Mouse (Mus musculus) testis, postnatal 14 days (tissue): ENCODE measurements around the gene Notch1.

Experiments used
- DNase-seq: peaks from one replicate; pipeline ENCODE4 v3.0.0; 2021; ENCODE audit warnings: low spot score

Notch1 gene

GRCm38 (mm10) chr2:26446671-26447070 is 69.8 kb downstream of the Notch1 start:
- no peak for DNase-seq

DNA sequence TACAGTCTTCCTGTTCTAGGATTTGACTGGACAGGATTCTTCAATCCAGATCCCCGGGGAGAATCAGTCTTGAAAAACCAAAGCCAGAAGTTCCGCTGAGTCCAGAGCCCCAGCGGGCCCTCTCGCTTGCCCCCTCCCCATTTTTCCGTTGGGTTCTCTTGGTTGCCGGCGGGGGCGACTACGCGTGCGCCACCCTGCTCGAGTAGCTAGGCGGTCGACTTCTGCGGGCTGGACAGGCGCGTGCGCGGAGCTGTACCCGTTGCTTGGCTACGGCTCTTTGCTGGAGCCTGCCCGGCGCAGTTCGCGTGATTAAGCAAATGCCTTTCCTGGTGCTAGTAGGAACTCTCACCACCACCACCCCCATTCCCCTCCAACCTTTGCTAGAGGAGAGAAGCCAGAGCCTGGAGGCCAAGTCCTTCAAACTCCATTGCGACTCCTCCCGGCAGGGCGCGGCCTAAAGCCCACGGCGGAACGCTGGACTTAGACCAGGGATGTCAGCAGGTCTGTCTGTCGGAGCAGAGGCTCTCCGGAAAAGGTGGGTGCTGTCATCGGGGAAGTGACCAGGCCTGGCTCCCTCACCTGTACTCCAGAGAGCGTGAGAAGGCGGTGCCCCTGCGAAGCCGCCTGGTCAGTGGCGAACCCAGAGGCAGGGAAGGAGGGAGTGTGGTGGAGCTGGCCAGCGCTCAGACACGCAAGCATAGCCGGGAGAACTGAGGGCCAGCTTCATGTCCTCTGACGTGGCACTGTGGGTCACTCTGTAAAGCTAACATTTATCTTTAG is 70.6 kb downstream of the Notch1 start:
- DNase-seq, result peak; percentile 95

- DNase-seq, result peak; percentile 100
These were observed 71.4 kb downstream of the Notch1 start, which contains the start of gene Sec16a for GRCm38 (mm10) chr2:26444946-26445665. Gene Sec16a (minus strand): TSS chr2:26445216.

- no peak for DNase-seq
These were observed 72.1 kb downstream of the Notch1 start for GRCm38 (mm10) chr2:26444368-26444767.

DNA sequence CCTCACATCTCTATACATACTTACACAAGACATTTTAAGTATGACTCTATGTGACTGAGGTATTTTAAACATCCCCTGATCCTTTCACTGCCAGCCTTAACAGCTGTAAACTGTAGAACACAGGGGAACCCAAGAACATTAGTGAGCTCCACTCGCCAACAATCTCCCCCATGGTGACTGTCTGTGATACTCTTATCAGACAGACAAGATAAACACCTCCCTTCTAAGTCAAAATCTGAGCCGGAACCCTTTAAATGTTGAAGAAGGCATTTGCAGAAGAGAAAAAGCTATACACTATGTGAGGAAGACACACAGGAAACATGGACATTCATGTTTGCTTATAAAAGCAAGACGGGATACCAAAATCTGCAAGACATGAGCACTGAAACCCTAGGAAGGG is 72.6 kb downstream of the Notch1 start:
- no peak for DNase-seq

- DNase-seq, result no peak
These were observed 73.6 kb downstream of the Notch1 start for GRCm38 (mm10) chr2:26442843-26443242.

DNA sequence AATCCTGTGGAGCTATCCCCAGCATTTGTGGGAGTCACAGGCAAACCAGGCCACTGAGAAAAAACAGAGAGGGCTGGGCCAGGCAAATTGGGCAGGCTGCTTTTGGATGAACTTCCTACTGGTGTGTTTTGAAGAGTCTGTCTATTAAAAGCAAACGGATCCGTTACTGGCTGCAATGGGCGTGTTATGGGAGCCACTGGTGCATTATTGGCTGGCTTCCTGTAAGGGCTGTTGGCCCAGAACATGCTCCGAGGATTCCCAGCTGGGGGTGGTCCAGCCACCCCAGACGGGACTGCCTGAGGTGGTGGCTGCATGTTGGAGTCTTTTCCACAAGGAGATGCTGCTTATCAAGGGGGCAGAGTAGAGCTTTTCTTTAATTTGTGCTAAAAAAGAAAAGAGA is 74.8 kb downstream of the Notch1 start:
- DNase-seq, result no peak

DNA sequence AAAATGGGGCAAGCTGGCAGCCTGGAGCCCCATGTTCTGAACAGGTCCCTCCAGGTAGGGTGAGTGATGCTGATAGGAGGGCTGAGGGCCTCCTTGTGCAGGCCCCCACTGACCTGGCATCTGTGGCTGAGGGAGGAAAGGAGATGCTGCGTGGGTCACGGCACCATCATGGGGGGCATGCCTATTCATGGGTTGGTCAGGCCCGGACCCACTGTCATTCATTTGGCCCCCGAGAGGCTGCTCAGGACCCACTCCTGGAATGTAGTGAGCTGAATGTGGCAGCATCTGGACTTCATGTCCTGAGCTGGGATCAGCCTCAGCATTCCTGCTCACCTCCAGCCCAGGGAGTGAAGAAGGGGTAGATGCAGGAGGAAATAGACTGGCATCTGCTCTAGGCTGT is 75.2 kb downstream of the Notch1 start:
- DNase-seq, result no peak

- DNase-seq, result no peak
These were observed 76.8 kb downstream of the Notch1 start for GRCm38 (mm10) chr2:26439671-26440070.

DNA sequence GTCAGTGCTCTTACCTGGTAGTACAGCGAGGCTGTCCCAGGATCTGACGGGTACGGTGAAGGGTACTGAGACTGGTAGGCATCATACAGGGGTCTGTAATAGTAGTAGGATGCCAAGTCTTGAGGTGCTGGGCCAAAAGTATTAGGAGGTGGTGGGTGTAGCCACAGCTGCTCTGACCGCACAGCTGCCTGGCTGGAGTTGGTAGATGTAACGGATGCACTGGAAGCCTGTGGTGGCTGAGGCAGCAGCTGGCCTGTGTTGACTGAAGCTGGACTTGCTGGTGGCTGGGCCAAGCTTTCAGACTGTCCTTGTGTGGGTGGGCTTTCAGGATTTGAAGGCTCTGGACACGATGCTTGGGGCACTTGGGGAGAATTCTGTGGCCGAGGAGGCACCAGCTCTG is 78.1 kb downstream of the Notch1 start:
- no peak for DNase-seq

DNA sequence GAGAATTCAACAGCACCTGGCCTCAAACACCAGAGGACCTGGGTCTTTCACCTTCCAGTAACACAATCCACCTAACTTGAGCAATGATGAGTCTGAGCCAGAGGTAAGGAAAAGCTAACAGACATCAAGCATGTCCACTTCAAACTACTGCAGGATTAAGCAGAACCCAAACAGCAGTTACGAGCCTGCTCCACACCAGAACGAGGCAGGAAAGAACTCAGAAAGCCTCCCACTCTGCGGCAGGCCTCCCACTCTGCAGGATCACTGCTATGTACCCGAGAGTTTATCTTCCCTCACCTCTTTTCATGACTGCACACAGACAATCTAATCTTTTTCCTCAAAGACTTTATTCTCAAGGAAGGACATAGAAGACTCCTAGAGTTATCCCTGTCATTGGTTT is 79.2 kb downstream of the Notch1 start:
- DNase-seq, result no peak

DNA sequence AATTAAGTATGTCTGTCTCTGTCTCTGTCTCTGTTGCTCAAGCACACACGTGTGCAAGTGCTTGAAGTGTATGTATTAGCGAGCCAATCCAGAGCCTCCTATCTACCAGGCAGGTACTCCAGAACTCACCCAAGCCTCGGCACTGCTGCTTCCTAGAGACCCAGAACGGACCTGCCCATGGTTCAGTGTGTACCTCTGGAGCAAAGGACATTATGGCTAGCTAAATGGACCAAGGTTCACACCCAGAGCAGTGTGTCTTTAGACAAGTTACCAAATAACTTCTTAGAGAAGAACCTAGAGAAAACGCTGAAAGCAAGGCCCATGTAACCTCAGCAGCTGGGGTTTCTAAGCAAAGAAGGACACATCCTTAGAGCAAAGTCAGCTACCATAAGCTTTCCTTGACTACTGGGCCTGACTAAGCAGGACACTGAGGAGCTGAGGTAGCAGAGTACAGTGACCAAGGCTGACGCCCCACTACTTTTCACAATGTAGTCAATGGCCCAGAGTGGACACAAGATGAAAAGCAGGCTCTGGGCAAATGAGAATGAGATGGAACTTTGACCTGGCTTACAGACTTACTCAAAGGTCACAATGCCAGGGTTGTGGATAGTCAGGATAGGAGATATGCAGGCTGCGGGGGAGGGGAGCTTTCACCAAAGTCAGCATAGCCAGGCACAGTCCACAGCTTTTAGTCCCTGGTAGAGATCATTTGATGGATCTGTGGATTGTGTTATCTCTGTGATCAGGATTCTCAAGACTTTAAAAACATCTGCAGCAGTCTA is 81.5 kb downstream of the Notch1 start:
- no peak for DNase-seq

GRCm38 (mm10) chr2:26429851-26430250 is 86.6 kb downstream of the Notch1 start:
- no peak for DNase-seq

GRCm38 (mm10) chr2:26424541-26424940 is 91.9 kb downstream of the Notch1 start:
- DNase-seq, result no peak

DNA sequence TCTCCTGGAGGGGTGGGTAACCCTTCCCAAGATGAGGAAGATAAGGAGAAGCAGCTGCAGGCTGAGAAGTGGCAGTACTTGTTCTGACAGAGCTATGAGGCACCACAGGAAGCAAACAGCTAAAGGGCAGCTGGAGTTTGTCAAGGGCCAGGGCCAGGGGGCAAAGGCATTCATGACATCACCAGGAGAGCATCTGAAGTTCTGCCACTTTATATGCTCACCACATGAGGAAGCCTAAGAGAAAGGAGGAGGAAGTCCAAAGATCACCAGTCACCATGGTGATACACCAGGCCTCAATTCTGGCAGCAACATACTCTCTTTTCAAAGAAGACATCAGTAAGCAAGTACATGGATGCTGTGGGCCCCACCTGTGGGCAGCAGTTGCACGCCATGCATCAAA is 93.4 kb downstream of the Notch1 start:
- no peak for DNase-seq

DNA sequence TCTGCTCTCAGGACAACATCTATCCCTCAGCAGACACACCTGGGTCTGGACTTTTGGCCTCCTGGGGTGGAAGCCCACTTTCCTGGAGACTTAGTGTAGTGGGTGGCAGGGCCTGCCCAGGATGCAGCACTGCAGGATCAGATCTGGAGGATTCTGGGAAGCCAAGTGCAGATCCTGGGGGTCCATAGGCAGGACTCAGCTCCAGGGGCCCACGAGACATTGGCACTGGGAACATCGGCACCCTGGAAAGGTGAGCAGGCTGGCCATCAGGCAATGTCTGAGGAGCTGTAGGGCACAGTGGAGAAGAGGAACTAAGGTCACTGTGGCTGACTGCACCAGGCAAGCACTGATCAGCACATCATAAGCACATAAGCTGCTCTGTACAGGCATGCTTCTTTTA is 94.5 kb downstream of the Notch1 start:
- no peak for DNase-seq

- no peak for DNase-seq
These were observed 98.3 kb downstream of the Notch1 start for GRCm38 (mm10) chr2:26418120-26418519.

DNA sequence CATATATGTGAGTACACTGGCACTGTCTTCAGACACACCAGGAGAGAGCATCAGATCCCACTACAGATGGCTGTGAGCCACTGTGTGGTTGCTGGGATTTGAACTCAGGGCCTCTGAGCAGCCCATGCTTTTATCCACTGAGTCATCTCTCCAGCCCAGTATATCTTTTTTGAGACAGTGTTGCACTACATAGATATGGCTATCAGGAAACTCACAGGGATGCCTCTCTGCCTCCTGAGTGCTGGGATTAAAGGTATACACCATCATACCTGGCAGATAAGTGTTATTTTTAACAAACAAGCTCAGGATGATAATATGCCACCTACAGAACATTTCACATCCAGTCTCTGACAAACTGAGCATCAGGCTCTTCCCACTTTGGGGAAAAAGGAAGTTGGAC is 99.4 kb downstream of the Notch1 start:
- no peak for DNase-seq

- DNase-seq, result no peak
These were observed 105.5 kb downstream of the Notch1 start for GRCm38 (mm10) chr2:26410931-26411411.

GRCm38 (mm10) chr2:26410091-26410490 is 106.4 kb downstream of the Notch1 start:
- DNase-seq, result no peak

DNA sequence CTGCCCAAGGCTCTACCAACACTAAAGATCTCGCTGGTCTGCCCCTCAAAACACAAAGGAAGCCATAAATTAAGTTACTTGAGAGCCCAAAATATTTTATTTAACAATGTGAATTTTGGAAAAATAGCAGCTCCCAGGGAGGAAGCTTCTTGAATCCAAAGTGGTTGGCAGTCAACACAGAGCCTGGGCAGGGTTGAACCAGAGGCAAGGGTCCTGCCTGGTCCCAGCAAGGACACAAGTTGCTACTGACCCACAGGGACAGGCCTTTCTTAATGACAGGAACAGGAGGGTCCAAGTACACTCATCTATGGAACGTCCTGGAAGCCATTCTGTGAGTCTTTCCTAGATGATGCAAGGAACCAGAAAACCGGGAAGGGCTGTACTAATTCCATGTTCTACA is 107.1 kb downstream of the Notch1 start:
- DNase-seq, result no peak

DNA sequence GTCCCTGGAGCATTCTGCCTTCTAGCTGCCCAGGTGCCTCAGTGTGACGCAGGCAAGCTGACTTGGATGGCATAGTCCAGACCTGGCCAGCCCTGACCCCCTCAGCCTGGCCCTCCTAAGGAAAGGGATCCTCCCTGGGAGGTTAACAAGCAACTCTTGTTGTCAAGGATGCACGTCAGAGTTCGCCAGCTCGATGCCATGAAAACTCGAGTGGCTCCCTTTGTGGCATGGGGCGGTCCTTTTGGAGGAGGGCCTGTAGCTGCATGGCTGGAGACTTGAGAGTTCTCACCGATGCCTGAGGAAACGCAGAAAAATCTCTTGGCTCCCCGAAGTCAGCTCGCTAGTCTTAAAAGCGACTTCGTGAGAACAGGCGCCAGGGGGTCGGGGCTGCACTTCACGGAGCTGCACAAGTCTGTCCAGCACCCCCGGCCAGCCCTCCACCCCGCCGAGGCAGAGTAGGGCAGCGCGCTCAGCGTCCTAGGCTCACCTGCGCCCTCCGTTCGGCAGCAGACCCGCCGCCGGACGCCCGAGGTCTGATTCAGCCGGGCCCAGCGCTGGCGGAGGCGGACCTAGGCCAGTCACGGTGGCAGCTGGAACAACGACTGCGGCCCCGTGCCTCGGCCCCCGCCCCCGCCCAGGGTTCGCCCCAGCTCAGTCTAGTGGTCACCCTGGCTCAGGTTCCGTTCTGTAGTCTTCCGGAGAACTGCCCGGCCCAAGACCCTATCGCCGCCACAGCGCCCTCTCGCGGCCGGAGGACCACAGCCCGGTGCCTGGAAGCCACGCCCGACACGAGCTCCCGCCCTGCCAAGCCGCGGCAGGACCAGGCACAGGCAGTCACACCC is 107.7 kb downstream of the Notch1 start, which contains the start of gene Inpp5e:
Gene Inpp5e, minus strand, starts transcription at position 689 of the 842 bp plus-strand sequence.
- DNase-seq, result peak; percentile 93
